Mouse (Mus musculus): ENCODE measurements at regions not wholly inside any gene's neighbourhood (a gene's known extent, or its start where the extent isn't known, plus 50 kb on each side); places are given as distances from the start of the nearest gene placed in this dataset.

DNA sequence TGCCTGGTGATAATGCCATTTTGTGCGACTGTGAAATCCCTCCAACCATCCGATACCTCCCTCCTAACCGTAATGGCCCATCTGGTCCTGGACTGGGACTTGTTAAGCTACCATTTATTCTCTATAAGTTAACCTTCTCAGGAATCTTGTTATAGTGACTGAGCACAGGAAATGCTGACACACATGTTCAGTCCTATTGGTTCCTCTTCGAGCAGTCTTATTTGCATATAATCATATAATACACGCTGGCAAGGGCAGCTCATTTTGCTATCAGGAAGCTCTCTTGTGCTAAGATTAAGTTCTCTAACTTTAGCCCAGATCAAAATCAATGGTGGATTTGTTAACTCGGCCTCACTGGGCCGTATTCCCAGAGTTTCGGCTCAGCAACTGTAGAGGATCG is 206.1 kb upstream of the Il12b start:
- TF ChIP-seq POLR2A (IDR thresholded peaks at IDR 0.05; ENCODE audit: insufficient read length, low read depth) (no peak), TCF12 (IDR thresholded peaks at IDR 0.05; ENCODE audit: insufficient read depth, poor library complexity, severe bottlenecking) (no peak), REST (IDR thresholded peaks at IDR 0.05; ENCODE audit: insufficient read depth, insufficient read length) (no peak)
